8 mouse cellular contexts compared by ENCODE assay signal in genomic region chr1:52120191-52120590, GRCm38 (mm10). TPM values are rescaled to one million over a fixed set of nuclear protein-coding genes. Genes with fewer than 3 reads are reported as not detected.
DNase-seq lines count a peak whose midpoint lies in the region; ATAC-seq and TF ChIP-seq lines count a peak whose summit lies in the region.

No protein-coding gene starts in this region.

- TF ChIP-seq CTCF in cerebellum, adult 2 months (IDR thresholded peaks at IDR 0.05; ENCODE audit: borderline replicate concordance, insufficient read depth, low read depth, low read length) = no peak

- no peaks in the 10 kb centered on the region for H3K27me3 ChIP-seq in cerebellum, adult 2 months (ENCODE audit: control insufficient read depth, insufficient read depth, low read length)
- H3K27me3 ChIP-seq in limb, embryonic 15.5 days = no peaks in the 10 kb centered on the region

- peaks cover 4% of the 10 kb centered on the region for H3K36me3 ChIP-seq in limb, embryonic 15.5 days

- WGBS in cerebellum, adult 2 months = 33% methylated on average over 10 of the region's 10 CpGs
- WGBS in limb, embryonic 15.5 days = 34% methylated on average over 10 of the region's 10 CpGs

- no peak for DNase-seq in cerebellum, adult 2 months
- DNase-seq in cerebellum, postnatal 4 days (ENCODE audit: low spot score in 2 of 2) = no peak
- peak; percentile 24 for DNase-seq in thymus, postnatal 4 days
- no peak for DNase-seq in thymus, postnatal 25 days
- no peak for DNase-seq in embryo, embryonic 9.5 days (ENCODE audit: extremely low spot score)
- DNase-seq in layer of hippocampus, adult 9-11 months = no peak
- DNase-seq in left cerebral cortex, postnatal 4 days = no peak

- peak overlapping the region; percentile 67 for H3K4me2 ChIP-seq in limb, embryonic 15.5 days

- H3K4me1 ChIP-seq in cerebellum, adult 2 months (ENCODE audit: control insufficient read depth, insufficient read depth, low read length) = peaks cover 2% of the 10 kb centered on the region; the same call in 1 of the 2 replicates
- H3K4me1 ChIP-seq in limb, embryonic 15.5 days = 0 out of 2 replicates have a peak, but pooled peaks cover 4% of the 10 kb centered on the region

- no peak overlapping the region for H3K27ac ChIP-seq in cerebellum, adult 2 months (ENCODE audit: insufficient read depth, low read length)
- no peak overlapping the region for H3K27ac ChIP-seq in limb, embryonic 15.5 days

- no peak for TF ChIP-seq POLR2A in cerebellum, adult 2 months (IDR thresholded peaks at IDR 0.05; ENCODE audit: borderline replicate concordance, insufficient read depth, low read length)

- no peaks in the 10 kb centered on the region for H3K9me3 ChIP-seq in limb, embryonic 15.5 days

- intact Hi-C loops in left cerebral cortex, postnatal 4 days (cut with DNase I) = no loop called here

- H3K4me3 ChIP-seq in cerebellum, adult 2 months (replicated peaks; ENCODE audit: insufficient read depth, low read depth, low read length) = peak overlapping the region; percentile 83
- peak overlapping the region; percentile 72 for H3K4me3 ChIP-seq in limb, embryonic 15.5 days

- H3K9ac ChIP-seq in limb, embryonic 15.5 days = no peak overlapping the region

- ATAC-seq in limb, embryonic 15.5 days (ENCODE audit: insufficient number of reproducible peaks, low FRiP score, low TSS enrichment, low read depth) = no peak

RNA-seq across cellular contexts. Expression of gene Stat1, which starts 1.0 kb away (rescaled TPM):
- polyA plus RNA-seq in cerebellum, adult 2 months (2012; rRNA removed) = 25.1 TPM in 2 replicates
- 22.5 and 23.1 TPM in 2 replicates for polyA plus RNA-seq in limb, embryonic 15.5 days (2015; fragmentation: Nextera tagmentation; extraction: Ambion mirVana)
- total RNA-seq in left cerebral cortex, postnatal 4 days (2021) = 1 to 10 TPM; 7.9 to 9.5 TPM
